Mouse (Mus musculus): ENCODE measurements around the gene Bckdha. TPM values are rescaled to one million over a fixed set of nuclear protein-coding genes. Genes with fewer than 3 reads are reported as not detected.
A peak's percentile ranks its signal among the peaks of the same experiment; 100 is the strongest.

The Bckdha gene
- polyA plus RNA-seq, 1 experiment, result 102 TPM

DNA sequence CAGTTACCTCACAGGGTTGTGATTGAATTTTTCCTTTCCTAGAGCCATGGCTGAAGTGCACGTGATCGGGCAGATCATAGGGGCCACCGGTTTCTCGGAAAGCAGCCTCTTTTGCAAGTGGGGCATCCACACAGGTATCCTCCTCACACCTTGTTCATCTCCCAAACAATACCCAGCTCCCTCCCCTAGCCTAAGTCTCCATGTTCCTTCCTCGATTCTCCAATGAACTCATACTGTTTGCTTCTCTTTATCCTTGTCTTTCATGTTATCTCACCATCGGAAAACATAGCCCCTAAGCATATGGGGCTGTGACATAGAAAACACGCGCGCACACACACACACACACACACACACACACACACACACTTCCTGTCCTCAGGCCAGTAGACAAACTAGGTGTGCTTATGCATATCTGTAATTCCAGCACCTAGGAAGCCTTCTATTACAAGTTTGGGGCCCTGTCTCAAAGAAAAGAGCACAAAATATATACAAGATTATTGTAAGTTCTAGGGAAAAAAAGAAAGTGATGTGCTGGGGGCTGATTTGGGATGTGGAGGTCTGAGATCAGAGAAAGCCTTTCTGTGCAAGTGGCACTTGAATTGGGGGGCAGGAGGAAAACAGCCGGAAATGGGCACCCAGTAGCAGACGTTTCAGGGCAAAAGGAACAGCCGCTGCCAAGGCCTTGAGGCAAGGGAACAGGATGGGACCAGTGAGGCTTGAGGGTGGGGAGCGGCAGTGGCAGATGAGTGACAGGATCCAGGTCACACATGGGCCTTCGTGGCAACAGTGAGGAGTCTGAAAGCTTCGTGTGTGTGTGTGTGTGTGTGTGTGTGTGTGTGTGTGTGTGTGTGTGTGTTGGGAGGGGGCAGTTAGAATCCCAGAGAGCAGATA, 22.8 kb upstream of the Bckdha start:
- DNase-seq (ENCODE audit: low spot score), result no peak

DNA sequence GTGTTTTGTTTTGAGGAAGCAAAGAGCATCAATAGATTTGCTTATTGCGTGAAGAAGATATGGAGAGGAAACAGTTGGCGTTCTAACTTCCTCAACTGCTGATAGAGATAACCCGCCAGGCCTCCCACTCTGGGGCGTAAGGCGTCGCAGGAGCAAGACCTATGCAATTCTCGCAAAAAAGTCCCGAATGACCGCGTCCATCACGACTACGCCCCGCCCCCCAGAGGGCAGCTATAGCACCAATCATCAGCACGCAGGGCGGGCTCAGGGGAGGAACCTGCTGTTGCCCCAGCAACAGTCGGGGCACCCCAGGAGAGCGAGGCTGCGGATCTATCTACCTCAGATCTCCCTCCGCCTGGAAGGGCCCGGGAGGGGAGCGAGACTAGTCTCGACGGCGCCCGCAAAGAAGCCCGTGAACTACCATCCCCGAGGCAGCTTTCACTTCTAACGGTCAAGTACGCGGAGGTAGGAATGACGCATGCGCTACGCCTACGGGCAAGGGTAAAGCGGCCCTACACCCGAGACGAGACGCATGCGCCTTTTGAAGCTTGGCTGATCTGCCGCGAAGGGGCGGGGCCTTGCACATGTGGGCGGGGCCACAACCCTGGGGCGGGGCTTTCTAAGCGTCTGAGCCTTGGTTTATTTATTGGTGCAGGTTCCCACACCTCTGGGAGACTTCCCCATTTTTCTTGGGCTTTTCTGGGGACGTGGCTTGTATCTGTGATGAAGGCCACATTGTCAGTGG, 21.9 kb upstream of the Bckdha start, which contains the start of gene B9d2:
Gene B9d2 (plus strand): TSS at position 267 of the 745 bp plus-strand sequence.
- peak; percentile 92 for DNase-seq (ENCODE audit: low spot score)

DNA sequence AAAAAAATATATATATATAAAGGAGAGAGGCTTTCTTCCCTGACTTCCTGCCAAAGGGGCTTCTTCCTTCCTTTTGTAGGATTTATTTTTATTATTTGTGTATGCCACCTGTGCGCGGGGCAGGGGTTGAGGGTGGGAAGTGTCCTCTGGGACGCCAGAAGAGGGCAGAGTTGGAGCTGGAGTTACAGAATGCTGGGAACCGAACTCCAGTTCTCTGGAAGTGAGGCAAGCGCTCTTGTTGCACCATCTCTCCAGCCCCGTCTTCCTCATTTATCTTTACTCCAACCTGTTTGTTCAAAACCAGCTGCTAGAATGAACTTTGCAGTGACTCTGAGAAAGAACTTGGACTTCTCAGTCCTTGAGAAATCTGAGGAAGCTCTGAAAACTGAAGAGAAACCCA, 21.2 kb upstream of the Bckdha start:
- DNase-seq (ENCODE audit: low spot score), result no peak

DNA sequence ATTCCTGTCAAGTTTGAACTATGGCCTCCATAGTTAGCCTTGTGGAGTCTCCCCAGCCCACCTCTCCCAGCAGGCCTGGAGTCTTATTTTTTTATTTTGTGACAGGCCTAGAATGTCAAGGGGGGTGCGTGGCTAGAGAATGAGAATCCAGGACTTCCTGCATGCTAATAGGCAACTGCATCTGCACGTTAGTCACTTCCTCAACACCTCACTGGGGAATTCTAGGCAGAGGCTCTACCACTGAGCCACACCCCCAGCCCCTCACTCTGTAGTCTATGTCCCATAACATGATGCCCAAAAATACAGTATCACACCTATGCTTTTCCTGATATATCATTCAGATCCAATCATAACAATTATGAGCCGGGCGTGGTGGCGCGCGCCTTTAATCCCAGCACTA, 18.2 kb upstream of the Bckdha start:
- no peak for DNase-seq (ENCODE audit: low spot score)

DNA sequence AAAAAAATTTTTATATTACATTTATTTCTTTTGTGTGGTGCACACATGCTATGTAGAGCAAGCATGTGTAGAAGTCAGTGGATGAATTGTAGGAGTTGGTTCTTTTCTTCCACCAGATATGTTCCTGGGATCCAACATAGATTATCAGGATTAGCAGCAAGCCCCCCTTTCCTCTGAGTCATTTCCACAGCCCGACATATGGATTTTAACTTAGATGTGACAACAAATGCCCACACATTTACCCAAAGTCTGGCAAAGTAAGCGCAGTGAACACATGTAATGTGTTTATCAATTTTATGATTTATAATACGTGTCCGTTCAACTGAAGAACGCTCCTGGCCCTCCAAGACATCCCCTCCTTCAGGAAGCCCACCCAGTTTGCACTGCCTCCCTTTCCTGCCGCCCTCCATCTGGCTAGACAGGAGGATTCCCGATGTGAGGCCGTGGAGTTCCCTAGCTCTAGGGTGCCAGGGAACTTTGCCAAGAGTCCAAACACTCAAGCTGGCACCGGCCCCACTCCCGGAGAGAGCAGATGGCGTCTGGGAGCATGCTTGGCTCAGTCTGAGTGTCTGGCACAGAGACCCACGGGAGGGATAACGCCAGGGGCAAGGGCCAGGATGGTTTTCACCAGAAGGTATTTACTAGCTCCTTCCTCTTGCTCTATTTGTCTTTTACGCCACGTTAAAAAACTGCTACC, 17.5 kb upstream of the Bckdha start:
- peak; percentile 52 for DNase-seq (ENCODE audit: low spot score)

DNA sequence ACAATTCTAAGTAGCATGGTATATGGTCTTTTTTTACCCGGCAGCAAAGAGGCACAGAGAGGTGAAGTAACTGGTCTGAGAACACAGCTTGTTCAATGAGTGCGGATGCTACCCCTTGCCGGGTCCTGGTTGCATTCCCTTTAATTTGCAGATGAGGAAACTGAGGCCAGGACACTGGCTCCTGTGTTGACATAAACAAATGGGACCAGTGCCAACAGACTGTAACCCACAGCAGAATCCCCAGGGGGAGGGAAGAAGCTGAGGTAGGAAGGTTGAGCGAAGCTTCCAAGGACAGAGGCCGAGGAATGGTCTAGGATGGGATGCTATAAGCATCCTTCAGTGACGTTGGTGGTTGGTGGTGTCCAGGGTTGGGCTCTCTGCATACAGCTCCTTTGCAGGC, 16.6 kb upstream of the Bckdha start:
- no peak for DNase-seq (ENCODE audit: low spot score)

DNA sequence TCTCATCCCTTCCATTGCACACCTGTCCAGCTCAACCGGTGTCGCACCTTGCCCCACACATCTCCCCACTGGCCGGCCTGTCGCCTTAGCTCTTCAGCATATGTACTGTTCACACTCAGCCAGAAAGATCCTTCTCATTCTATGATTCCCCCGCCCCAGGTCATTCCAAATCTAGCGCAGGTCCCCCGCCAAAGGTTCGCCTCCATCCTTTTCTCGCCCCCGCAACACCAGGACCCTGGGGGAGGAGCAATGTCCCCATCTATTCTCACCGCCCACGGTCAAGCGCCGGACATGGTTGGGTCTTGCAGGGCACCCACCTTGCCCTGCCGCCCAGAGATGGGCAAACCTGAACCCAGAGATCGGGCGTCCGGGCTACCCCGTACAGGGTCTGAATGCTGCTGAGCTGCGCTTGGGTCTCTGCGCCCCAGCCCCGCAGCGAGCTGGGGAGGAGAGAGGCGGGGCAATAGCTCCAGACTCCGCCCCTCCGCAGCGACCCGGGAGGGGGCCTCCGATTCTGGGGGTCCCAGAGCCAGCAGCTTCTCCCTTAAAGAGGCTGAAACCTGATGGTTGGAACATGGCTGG, 16.0 kb upstream of the Bckdha start, which contains the start of gene Tmem91:
Gene Tmem91 (minus strand): TSS at position 448 of the 582 bp plus-strand sequence.
- DNase-seq (ENCODE audit: low spot score), result no peak

DNA sequence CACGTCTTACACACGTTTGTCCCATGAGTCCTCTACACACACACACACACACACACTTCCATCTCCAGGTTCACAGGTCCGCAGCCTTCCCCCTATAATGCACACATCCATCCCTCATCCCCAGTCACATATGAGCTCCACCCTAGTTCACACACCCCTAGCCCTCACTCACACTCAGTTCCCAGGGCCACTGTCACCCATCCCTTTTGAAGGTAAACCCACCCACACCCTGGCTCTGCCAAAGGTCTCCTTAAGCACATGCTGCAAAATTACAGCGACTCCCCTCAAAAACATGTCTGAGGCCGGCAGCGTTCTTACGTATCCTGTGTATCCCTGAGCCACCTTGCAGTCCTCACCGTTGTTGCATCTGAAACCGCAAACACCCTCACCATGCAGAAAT, 15.5 kb upstream of the Bckdha start:
- DNase-seq (ENCODE audit: low spot score), result no peak

DNA sequence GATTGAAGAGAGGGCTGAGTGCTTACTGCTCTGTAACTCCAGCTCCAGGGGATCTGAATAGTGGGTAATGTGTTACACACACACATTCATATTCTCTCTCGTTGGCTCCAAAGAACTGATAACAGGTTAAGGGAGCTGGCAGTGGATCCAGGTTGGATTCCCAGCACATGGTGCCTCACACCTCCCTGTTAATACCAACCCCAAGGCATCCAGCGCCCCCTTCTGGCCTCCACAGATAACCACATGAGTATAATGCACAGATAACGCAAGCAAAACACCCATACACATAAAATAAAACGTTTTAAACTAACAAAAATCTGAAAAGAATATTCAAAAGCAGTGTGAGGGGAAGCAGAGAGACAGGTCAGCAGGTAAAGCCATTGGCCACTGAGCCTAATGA, 13.7 kb upstream of the Bckdha start:
- DNase-seq (ENCODE audit: low spot score), result no peak

DNA sequence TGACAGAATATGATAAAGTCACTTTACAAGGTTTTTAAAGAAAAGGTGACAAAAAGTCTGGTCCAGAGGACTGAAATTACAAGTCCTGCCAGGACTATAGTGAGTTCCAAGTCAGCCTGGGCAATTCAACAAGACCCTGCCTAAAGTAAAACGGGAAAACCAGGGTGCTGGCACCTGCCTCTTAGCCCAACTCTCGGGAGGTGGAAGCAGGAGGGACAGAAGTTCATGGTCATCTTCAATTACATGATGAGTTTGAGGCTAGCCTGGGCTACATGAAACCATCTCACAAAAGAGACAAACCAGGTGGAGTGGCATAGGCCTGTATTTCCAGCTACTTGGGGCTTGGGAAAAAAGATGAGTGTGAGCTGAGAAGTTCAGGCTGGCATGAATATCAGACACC, 12.9 kb upstream of the Bckdha start:
- DNase-seq (ENCODE audit: low spot score), result no peak

DNA sequence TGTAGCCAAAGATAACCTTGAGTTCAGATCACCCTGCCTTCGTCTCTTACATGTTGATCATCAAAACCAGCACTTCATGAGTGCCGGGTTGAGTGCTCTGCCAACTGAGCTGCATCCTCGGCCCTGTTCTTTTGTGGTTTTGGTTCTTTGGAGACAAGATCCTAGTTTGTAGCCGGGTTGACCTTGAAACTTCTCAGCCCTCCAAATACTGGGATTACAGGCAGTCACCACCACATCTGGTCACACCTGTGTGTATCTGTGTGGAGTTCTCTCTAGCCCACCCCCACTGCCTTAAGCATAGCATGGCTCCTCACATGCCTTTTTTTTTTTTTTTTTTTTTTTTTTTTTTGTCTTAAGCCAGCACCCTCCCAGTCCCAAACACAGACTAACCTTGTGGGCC, 11.3 kb upstream of the Bckdha start:
- no peak for DNase-seq (ENCODE audit: low spot score)

DNA sequence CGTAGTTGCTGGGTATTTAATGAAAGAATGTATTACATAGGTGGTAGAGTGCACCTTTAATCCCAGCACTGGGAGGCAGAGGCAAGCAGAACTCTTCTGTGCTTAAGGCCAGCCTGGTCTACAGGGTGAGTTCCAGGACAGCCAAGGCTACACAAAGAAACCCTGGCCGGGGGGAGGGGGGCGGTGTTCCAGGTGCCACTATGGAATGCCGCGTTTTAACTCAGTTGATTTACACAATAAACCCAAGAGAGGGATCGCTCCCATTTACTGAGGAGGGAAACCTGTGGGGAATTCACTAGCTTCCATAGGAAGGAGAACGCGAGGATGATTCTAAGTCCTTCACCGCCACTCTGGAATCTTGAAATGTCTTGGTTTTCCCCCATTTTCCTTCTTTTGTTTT, 10.8 kb upstream of the Bckdha start:
- no peak for DNase-seq (ENCODE audit: low spot score)

DNA sequence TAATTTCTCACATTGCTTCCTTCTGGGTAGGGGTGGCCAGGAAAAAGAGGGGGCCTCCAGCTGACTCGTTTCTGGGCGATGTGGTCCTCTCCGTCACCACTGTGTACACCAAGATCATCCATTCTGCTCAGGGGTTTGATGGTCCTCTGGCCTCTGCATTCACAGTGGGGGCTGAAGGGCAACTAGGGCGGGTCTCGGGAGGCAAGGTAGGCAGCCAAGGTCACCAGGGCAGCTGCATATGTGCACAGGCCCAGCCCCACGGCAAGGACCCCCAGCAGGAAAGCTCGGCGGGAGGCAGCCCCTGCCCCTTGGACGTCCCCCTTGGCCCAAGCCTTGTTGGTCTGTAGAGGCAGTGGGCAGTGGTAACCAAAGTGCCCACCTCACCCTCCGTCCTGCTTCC, 10.4 kb upstream of the Bckdha start:
- DNase-seq (ENCODE audit: low spot score), result no peak

DNA sequence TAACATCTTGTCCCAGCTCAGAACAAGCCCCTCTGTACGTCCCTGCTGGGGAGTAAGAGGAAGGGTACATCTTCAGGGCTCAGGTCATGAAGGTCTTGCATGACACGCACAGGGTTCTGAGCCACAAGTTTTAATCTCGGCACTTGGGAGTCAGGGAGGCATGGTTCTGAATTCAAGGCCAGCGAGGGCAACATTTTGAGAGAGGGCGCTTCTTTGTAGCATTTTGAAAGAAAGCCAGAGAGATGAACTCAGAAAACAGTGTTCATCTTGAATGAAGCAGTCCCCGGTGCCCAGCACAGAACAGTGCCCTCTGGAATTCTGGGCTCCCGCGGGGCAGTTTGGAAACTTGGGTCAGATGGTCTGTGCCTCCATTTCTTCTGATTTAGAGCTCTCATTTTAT, 7.6 kb upstream of the Bckdha start:
- DNase-seq (ENCODE audit: low spot score), result no peak

DNA sequence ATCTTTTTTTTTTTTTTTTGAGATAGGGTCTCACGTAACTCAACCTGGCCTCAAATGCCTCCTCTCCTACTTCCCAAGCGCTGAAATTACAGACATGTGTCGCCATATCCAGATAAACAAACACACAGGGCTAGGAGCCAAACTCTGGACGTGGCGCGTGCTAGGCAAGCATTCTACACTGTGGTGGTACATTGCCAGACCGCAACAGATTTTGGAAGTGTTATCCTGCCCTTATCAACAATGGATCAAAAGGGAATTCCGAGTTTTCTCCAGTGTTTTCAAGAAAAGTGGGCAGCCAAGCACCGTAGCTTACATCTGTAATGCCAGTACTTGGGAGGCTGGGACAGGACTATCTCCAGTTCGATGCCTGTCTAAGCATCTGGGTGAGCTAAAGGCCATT, 996 bp downstream of the Bckdha start:
- DNase-seq (ENCODE audit: low spot score), result no peak

DNA sequence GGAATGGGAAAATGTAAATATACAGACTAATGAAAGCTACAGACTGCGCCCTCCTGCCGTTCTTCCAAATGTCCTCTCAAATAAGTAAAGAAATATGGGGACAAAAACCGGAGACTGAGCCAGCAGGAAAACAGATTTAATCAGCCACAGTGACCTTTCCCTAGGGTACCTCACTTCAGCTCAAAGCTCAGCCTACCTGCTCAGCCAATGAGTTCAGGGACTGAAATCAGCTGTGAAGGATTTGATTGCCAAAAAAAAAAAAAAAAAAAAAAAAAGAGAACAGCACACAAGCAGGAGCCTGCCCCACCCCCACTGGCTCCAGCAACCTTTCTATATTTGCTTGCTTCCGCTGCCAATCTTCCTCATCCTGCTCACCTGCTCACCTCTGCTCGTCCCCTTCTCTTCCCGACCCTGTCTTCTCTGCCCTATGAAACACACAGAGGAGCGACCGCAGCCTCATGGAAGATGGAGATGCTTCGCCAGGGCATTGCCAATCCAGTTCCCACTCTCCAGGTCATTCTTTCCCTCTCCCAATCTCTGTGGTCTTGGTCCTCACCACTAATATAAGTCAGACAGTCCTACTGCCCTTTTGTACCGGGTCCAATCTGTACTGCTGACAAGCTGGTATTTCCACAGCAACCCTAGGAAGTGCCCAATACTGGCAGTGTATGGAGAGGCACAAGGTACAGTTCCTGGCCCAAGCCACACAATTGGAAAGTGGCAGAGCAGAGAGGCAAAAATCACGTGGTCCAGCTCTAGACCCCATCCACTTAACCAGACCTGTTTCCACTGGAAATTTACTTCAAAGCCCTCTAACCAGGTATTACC, 3.0 kb downstream of the Bckdha start:
- no peak for DNase-seq (ENCODE audit: low spot score)

DNA sequence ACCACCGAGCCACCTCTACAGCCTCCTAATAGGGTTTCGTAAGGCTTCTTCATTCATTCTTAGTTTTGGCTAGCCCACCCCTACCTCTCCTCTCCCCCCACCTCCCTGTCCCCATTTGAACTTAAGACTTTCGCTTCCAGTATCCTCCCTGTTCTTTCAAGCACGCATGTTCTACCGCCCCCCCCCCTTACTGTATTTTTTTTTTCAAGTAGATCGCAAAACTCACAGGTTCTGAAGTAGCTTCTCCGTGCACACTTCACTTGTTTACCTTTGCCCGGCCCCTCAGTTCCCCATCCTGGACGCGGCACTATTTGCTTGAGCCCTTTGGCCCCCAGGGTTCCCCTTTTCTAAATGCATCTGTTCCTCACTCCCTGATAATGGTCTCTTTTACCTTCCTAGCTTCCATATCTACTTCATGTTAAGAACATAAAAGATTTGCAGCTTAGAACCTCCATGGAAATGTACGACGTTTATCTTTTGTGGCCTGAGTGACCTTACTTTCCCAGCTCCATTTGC, 6.5 kb downstream of the Bckdha start:
- no peak for DNase-seq (ENCODE audit: low spot score)

DNA sequence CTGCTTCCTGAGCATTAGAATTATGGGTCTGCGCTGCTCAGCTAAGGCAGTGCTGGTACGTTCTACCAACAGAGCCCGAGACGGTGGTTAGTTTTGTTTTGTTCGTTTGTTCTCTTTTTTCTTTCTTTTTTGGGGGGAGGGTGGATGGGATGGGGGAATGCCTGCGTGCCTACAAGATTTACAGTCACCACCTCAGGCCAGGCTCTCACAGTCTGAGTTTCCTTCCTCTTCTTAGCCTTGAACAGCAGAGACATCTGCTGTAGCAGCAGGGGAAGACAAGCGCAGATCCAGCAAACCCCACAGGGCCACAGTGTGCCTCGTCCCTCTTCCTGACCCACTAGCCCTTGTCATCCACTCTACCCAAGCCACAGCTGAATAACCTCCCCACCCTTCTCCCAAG, 7.5 kb downstream of the Bckdha start:
- no peak for DNase-seq (ENCODE audit: low spot score)

DNA sequence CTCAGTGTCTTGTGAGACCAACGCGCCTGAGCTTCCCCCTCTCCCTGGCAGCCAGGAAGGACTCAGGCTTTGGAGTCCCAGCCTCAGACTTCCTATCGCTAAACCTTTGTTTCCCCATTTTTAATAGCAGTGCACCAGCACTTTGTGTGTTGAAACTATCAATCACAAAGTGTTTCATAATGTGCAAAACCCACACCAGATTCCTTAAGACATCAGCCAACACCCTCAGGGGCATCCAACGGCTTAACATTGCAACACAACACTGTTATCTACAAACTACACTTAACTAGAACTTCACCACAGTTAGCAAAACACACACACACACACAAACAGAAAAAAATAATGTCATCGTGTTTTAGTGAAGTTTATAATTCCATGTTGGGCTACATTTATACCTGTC, 8.9 kb downstream of the Bckdha start:
- DNase-seq (ENCODE audit: low spot score), result no peak

DNA sequence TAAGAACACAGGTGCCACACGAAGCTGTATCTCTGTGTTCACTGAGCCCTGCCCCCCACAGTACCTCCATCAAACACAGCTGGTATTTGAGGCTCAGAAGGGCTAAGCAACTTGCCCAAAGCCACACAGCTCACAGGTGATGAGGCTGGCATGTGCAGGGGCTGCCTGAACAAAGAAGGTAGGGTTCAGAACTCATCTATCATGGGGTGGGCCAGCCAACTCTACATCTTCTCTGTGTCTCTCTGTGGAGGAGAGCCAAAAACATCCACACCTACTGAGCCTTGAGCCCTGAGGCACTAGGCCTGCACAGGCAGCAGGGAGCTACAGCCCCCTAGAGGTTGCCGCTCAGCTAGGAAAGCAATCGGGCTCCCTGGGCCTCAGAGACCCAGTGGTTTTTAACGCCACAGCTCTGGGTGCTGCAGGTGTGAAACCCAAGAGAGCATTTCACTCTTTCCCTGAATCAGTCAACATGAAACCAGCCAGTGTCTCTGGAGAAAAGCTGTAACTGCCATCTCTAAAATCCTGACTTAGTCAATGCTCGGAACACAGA, 11.1 kb downstream of the Bckdha start:
- no peak for DNase-seq (ENCODE audit: low spot score)

DNA sequence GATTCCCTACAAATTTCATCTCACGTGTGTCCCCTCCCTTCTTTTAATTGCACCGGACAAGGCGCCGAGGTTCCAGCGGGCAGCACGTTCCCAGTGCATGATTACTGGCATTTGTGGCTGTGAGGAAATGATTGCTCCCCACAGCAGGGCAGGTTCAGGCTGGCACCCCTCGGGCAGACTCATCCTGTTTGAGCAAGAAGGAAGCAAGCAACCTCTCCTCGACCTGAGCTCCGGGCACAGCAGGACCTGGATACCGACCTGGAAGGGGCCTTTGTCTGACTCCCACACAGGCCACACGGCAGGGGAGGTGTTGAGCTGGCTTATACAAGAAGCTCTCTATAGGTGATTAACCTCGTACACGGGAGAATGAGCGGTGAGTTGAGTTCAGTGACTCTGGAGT, 13.7 kb downstream of the Bckdha start:
- no peak for DNase-seq (ENCODE audit: low spot score)

Data from urinary bladder, adult 2 months (tissue).